Mouse (Mus musculus) bone marrow macrophage, adult 2 months (primary cell): ENCODE measurements at regions not wholly inside any gene's neighbourhood (a gene's known extent, or its start where the extent isn't known, plus 50 kb on each side); places are given as distances from the start of the nearest gene placed in this dataset.

Experiments used
- H3K27ac ChIP-seq: 2 replicates; pipeline ENCODE4 v1.5.1; 2012; ENCODE audit warnings: low read depth, low read length; ENCODE audit not compliant: insufficient read depth
- H3K4me1 ChIP-seq: 2 replicates; pipeline ENCODE4 v1.6.1; 2012; ENCODE audit warnings: low read length; ENCODE audit not compliant: control insufficient read depth, insufficient read depth
- H3K4me3 ChIP-seq: 2 replicates; pipeline ENCODE4 v1.5.1; 2012; ENCODE audit warnings: mild to moderate bottlenecking, low read length, moderate library complexity; ENCODE audit not compliant: insufficient read depth
- CTCF ChIP-seq: IDR thresholded peaks from 2 replicates; pipeline ENCODE4 v1.5.1; 2012; ENCODE audit warnings: low read depth, mild to moderate bottlenecking, low read length, moderate library complexity
- POLR2A ChIP-seq: IDR thresholded peaks from 2 replicates; pipeline ENCODE4 v1.6.1; 2012; ENCODE audit warnings: mild to moderate bottlenecking, low read depth, low read length, borderline replicate concordance

DNA sequence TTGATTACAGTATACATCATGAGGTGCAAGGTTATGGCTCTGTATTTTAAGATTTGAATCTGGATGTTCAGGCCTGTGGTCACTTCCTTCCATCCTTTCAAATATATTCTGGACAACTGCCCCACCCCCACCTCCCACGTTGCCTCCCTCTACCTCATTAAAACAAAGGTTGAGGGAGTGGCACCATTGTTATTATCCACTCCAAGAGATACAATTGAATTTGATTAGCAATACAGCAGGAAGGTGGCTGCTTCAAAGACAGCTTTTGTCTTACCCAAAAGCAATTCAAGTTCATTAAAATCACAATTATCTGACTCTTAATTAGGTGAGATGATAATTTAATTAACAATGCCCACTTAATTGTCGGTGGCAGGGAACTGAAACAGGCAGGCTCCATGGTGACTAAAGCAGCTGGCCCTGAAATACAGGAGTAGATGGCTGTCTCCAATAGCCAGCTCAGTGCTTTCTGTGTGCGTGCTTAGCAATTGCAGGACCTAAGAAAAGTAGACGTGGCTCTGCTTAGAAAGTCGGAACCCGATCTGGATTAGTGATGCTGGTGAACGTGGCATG, 623.8 kb downstream of the Dhx35 start:
- no peak for TF ChIP-seq POLR2A
- no peak for TF ChIP-seq CTCF
- Histone ChIP-seq H3K4me3 (no peak overlapping the region), H3K27ac (no peak overlapping the region)

GRCm38 (mm10) chr2:159422281-159422937, 627.8 kb downstream of the Dhx35 start:
- Histone ChIP-seq H3K27ac (no peak overlapping the region), H3K4me3 (no peak overlapping the region), H3K4me1 (no peaks in the 10 kb centered on the region)
- TF ChIP-seq POLR2A: no peak

More for the DNA sequence above, 623.8 kb downstream of the Dhx35 start:
- H3K4me1 ChIP-seq: no peaks in the 10 kb centered on the region

DNA sequence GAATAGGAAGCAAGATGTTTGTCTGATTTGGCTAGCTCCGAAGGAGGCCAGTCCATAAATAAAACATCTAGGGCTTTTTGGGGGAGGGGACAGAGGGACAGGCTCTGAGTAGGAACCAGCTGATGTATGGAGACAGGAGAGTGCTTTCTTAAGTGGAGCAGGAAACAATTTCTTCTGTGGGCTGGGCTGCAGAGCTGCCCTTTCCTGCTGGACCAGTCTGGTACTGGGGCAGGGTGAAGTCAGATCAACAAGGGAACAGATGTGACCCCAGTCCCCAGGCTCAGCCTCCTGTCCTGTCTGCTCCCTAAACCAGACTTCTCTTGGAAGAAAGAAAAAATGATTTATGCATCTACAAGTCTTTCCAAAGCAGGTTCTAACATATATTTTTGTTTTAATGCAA, 633.6 kb downstream of the Dhx35 start:
- TF ChIP-seq POLR2A (no peak), CTCF (no peak)
- Histone ChIP-seq H3K4me1 (no peaks in the 10 kb centered on the region), H3K4me3 (no peak overlapping the region), H3K27ac (no peak overlapping the region)

DNA sequence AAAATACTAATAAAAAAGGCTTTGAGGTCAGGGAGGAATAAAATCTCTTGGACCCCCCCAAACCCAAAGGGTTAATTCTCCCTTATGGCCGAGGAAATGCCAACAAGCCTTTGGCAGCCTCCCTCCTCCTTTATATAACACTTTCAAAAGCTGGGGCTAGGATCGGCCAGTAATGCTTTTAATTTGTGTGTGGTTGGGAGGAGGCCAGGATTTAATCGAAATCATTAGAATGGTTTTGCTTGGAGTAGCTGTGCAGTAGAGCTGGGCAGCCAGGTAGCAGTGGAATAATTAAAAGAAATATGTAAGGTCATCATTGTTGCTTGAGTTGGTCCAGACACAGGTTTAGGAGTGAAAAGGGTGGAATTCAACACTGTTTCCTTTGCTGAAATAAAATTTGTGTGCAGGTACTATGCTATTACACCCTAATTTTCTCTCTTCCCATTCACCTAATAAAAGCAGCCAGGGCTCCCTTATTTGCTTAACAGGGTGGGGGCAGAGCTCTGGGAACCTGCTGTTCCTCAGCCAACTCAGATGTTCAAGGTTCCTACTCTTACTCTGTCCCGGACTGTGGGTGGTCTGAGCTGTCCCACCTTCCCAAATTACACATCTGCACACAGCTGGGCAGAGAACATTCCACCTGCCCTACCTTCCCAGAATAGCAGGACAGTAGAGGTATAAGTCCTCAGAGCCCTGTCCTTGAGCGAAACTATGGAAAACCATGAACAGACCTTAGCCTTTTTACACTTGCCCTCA, 636.1 kb downstream of the Dhx35 start:
- H3K4me3 ChIP-seq: no peak overlapping the region
- no peaks in the 10 kb centered on the region for H3K4me1 ChIP-seq
- no peak for TF ChIP-seq POLR2A
- no peak for TF ChIP-seq CTCF
- no peak overlapping the region for H3K27ac ChIP-seq

GRCm38 (mm10) chr2:159438961-159439360, 644.4 kb downstream of the Dhx35 start:
- no peak overlapping the region for H3K27ac ChIP-seq
- H3K4me3 ChIP-seq: no peak overlapping the region
- TF ChIP-seq POLR2A (no peak), CTCF (no peak)
- no peaks in the 10 kb centered on the region for H3K4me1 ChIP-seq

GRCm38 (mm10) chr2:159443581-159443980, 649.0 kb downstream of the Dhx35 start:
- no peak overlapping the region for H3K4me3 ChIP-seq
- no peak overlapping the region for H3K27ac ChIP-seq

DNA sequence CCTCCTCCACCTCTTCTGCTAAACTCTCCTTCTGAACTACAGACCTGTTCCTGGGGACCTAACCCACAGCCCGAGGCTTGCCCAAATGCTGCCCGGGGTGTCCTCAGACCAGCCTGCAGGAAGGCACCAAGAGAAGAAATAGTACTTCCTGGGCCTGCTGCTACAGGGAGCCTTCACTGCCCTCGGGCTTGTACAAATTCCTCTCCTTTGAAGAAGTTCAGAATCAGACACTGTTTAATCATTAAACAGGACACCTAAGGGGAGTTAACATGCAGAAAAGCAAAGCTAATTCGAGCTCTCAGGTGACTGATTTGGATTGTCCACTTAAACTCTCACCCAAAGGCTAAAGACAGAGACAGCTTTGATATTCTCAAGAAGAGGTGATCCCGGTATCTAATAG, 651.8 kb downstream of the Dhx35 start:
- no peak for TF ChIP-seq POLR2A
- no peak for TF ChIP-seq CTCF
- H3K27ac ChIP-seq: no peak overlapping the region
- H3K4me3 ChIP-seq: no peak overlapping the region

More at GRCm38 (mm10) chr2:159443581-159443980, 649.0 kb downstream of the Dhx35 start:
- TF ChIP-seq POLR2A (no peak), CTCF (no peak)
- H3K4me1 ChIP-seq: no peaks in the 10 kb centered on the region

GRCm38 (mm10) chr2:159446886-159447285, 652.3 kb downstream of the Dhx35 start:
- no peak overlapping the region for H3K27ac ChIP-seq
- TF ChIP-seq POLR2A: no peak
- TF ChIP-seq CTCF: no peak
- no peaks in the 10 kb centered on the region for H3K4me1 ChIP-seq
- H3K4me3 ChIP-seq: no peak overlapping the region

More for the DNA sequence above, 651.8 kb downstream of the Dhx35 start:
- H3K4me1 ChIP-seq: no peaks in the 10 kb centered on the region

- TF ChIP-seq CTCF (no peak), POLR2A (no peak)
- no peak overlapping the region for H3K4me3 ChIP-seq
Observed at GRCm38 (mm10) chr2:159448976-159449375, 654.4 kb downstream of the Dhx35 start.

DNA sequence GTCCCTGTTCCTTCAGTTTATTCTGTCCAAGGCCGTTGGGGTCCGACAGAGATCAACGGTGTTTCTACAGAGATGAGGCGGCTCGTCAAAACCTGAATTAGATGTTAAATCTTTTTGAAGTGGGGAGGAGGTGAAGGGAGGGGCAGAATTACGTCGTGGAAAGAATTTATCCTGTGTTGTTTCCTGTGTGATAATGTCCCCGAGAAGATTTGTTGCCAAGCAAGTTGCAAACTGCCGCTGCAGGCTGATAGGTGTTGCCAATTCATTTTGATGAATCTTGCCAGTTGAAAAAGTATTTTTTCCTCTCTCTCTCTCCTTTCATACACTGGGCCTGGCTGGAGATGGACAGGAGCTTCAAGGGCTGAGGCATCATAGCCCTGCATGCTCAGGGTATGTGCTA, 656.8 kb downstream of the Dhx35 start:
- Histone ChIP-seq H3K27ac (no peak overlapping the region), H3K4me3 (no peak overlapping the region), H3K4me1 (no peaks in the 10 kb centered on the region)
- TF ChIP-seq POLR2A (no peak), CTCF (no peak)

More at GRCm38 (mm10) chr2:159448976-159449375, 654.4 kb downstream of the Dhx35 start:
- Histone ChIP-seq H3K27ac (no peak overlapping the region), H3K4me1 (no peaks in the 10 kb centered on the region)

DNA sequence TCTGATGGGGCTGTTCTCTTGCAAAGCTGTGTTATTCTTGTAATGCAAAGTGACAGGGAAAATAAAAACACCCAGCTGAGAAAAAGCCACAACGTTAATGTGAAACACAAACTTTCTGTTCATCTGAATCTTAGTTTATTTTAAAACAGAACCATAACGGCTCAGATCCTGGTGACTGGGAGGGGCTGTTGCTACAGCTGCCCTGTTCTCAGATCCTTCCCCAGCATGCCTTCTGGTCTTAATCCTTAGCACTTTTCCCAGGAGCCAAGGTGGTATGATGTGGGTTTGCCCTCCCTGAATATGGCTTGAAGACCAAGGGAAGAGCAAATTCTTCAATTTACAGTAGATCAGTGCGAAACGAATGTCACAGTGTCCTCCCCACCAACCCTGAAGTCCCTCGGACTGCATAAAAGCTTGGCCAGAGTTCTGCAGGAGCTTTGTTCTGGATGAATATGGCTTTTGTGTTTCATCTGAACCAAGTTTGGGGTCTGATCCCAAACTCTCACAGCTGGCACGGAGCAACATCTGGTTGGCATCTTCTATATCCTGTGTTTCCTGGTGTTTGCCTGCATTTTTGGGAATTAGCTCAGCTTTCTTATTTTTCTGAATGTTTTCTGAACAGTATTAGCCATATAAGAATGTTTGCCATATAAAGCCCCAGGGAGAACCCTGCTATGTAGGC, 686.9 kb downstream of the Dhx35 start:
- Histone ChIP-seq H3K4me3 (no peak overlapping the region), H3K27ac (no peak overlapping the region), H3K4me1 (no peaks in the 10 kb centered on the region)
- no peak for TF ChIP-seq POLR2A
- TF ChIP-seq CTCF: no peak
